14 mouse cellular contexts compared by ENCODE assay signal in genomic region chr12:89097561-89097960, GRCm38 (mm10).
"Had no signal": no experiment of that assay in that cellular context is flagged by ENCODE, and none has a peak within 500 bp of the region (broad histone marks: within the 10 kb centered on the region; RNA-seq: fewer than 3 reads in every experiment).

No protein-coding gene starts in this region.

- H3K9me3 ChIP-seq: intestine, embryonic 15.5 days; kidney, embryonic 15.5 days; liver, embryonic 13.5 days had no signal

- H3K4me3 ChIP-seq: intestine, embryonic 15.5 days; kidney, embryonic 15.5 days; liver, embryonic 13.5 days had no signal

- H3K36me3 ChIP-seq: intestine, embryonic 15.5 days; kidney, embryonic 15.5 days; liver, embryonic 13.5 days had no signal

- ATAC-seq: intestine, embryonic 15.5 days had no signal

- H3K4me2 ChIP-seq: intestine, embryonic 15.5 days; kidney, embryonic 15.5 days; liver, embryonic 13.5 days; midbrain, embryonic 11.5 days had no signal

- H3K27ac ChIP-seq: intestine, embryonic 15.5 days; kidney, embryonic 15.5 days; liver, embryonic 13.5 days had no signal

- DNase-seq: kidney, adult 11 months; kidney, adult 8-10 months; kidney, postnatal 14 days; kidney, postnatal 4 days; liver, embryonic 13.5 days; lung, adult 2 months; lung, postnatal 14 days; lung, postnatal 4 days; midbrain, embryonic 14.5 days; thymus, adult 18-20 months; thymus, postnatal 36 days had no signal

- H3K9ac ChIP-seq: intestine, embryonic 15.5 days; kidney, embryonic 15.5 days; liver, embryonic 13.5 days had no signal

- H3K4me1 ChIP-seq: intestine, embryonic 15.5 days; kidney, embryonic 15.5 days; liver, embryonic 13.5 days had no signal

- H3K27me3 ChIP-seq: intestine, embryonic 15.5 days; kidney, embryonic 15.5 days; liver, embryonic 13.5 days had no signal
